Mouse (Mus musculus) ZHBTc4 (cell line): Measurements from ENCODE around the gene Gnmt.

Experiments used
- DNase-seq: peaks from one replicate; pipeline ENCODE4 v3.0.0-alpha.2; 2011; ENCODE audit warnings: low read depth, low spot score

Gene Gnmt

DNA sequence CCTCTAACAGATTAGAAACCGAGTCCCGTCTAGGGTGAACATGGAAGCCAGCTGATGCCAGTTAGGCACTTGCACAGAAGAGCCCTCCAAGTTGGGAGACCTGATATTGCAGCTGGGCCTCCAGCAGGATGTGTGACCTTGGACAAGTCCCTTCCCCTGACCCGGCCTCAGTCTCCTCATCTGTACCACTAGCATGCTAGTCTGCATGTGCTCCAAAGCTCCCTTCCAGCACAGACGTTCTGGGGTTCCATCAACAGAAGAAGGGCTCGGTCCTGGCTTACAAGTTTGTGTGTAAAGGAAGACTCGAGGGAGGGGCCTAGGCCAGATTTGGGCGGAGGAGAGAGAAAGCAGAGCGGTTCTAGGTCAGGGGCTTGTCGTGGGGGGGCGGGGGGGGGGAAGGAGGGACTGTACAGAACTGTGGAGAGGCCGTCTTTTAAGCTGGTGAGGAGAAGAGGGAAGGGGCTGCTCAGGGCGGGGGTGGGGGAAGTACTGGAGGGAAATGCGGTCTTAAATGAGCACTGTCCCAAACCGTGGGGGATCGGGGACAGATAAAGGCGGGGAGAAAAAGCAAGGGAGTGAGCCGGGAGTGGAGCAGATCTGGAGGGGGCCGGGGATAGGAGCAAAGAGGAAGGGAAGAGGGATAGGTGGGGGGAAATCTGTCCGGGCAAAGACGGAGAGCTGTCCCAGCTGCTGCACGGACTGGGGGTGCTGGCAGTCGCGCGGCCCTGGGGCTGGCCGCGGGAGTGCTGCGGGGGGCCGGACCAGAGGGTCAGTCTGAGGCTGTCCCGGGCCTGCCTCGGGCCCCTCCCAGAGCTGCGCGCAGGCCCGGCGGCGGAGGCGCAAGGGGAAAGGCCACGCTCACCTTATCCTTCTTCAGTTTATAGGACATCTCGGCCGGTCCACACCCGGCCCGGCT lies 24.7 kb downstream of the Gnmt start:
- peak; percentile 56 for DNase-seq

- DNase-seq, result no peak
Observed at GRCm38 (mm10) chr17:46702506-46702905, 26.5 kb downstream of the Gnmt start.

DNA sequence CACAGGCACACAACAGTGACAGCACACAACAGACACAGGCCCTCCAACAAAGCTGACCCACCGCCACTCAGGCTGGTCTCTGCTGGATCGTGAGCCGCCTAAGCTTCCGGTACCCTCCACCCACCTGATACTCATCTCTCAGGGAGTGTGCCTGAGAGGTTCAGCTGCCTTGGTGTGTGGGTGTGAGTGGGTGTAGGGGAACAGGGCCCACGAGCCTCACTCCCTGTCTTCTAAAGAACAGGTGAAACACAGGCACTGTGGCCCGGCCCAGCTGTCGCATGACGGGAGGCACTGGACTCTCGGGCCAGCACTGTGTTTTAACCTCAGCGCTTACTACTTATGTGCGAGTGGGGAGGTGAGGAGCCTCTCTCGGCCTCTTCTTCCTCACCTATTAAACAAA lies 26.9 kb downstream of the Gnmt start:
- DNase-seq, result no peak

- no peak for DNase-seq
Observed at GRCm38 (mm10) chr17:46701489-46701888, 27.5 kb downstream of the Gnmt start.

GRCm38 (mm10) chr17:46699912-46700311 lies 29.1 kb downstream of the Gnmt start:
- no peak for DNase-seq

DNA sequence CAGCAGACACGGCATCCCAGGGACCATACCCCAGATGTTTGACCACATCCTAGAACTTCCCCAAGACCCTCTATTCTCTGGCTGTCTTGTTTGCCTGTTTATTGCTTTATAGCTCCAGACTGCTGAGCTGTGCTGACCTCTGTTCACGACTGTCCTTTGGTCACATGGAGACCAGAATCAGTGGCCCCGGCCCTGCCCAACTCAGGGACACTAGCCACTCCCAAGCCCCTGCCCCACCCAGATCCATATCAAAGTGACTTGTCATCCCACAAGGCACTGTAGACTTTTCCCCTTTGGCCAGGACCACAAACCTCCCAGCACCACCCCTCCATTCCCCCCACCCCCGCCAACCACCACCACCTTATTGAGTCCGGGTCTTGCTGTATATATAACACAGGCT lies 29.7 kb downstream of the Gnmt start:
- DNase-seq, result no peak

GRCm38 (mm10) chr17:46698515-46698914 lies 30.5 kb downstream of the Gnmt start:
- DNase-seq, result no peak

DNA sequence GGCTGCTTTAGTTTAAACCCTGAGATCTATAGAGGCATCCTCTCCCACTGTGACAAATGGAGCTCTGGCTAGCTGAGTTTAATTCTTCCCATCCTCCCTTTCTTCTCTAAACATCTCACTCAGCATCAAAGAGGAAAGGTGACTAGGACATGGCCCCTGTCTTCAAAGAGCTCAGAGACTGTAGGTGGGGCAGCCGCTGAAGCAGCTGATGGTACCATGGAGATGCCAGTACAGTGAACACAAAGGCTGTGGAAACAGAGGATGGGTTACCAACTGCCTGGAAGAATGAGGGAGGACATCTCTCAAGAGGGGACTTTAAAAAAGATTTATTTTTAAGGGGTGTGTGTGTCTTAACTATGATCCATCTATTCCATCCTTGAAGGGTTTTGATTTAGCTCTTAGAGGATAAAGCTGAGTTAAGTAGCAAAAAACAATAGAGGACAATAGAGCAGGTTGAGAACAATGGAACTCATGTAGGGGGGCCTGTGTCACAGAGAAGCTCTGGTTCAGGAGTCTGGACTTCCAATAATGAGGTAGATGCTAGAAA lies 34.4 kb downstream of the Gnmt start:
- peak; percentile 54 for DNase-seq

DNA sequence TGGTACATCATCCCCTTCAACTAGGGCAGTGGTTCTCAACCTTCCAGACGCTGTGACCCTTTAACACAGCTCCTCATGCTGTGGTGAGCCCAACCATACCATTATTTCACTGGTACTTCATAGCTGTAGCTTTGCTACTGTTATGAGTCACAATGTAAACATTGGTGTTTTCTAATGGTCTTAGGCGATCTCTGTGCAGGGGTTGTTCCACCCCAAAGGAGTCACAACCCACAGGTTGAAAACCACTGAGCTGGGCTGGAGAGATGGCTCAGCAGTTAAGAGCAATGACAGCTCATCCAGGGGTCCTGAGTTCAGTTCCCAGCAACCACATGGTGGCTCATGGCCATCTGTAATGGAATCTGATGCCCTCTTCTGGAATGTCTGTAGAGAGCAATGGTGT lies 37.6 kb downstream of the Gnmt start:
- no peak for DNase-seq

DNA sequence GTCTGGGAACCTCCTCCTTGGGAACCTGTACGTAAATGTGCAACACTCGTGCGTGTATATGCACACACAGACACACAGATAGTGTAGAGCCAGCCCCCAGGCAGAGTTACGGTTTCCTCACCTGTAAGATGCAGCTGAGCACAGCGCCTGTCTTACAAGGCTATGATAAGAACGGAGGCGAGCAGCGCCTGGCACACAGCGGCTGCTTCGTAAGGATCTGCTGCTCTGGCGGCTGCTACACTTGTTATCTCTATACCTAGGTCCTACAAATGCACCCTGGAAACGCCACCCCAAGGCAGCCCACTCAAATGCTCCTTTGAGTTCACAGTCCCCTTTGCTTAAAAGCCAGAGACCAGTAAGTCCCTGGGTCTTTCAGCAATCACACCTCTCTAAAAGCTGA lies 38.3 kb downstream of the Gnmt start:
- DNase-seq, result no peak

GRCm38 (mm10) chr17:46685913-46686312 lies 43.1 kb downstream of the Gnmt start:
- DNase-seq, result no peak

DNA sequence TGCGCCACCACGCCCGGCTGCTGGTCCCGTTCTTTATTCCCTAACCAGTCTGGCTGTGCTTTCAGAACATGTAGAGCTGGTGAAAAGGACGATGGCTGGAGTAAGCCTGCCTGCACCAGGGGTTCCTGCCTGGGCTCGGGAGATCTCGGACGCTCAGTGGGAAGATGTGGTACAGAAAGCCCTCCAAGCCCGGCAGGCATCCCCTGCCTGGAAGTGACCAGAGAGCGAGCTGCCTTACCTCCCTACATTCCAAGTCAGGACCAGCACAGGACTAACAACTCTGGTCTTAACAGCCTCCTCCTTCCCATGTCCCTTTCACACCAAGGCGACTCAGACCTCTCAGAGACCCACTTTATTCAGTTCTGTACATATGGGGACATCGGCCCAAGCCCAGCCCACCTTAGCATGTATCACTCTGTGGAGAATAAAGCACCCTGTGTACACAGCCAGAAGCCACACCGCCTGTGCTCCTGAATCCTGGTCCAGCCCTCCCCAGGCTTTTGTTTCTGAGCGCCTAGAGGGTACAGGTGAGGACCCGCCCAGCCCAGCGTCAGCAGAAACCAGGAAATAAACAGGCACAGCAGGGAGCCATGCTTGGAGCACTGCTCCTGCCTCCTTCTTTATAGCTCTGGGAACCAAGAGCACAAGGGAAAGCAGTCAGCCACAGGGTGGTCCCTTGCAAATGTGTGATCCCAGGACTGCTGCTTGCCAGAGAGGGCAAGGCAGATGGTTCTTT lies 46.1 kb downstream of the Gnmt start:
- peak; percentile 96 for DNase-seq

DNA sequence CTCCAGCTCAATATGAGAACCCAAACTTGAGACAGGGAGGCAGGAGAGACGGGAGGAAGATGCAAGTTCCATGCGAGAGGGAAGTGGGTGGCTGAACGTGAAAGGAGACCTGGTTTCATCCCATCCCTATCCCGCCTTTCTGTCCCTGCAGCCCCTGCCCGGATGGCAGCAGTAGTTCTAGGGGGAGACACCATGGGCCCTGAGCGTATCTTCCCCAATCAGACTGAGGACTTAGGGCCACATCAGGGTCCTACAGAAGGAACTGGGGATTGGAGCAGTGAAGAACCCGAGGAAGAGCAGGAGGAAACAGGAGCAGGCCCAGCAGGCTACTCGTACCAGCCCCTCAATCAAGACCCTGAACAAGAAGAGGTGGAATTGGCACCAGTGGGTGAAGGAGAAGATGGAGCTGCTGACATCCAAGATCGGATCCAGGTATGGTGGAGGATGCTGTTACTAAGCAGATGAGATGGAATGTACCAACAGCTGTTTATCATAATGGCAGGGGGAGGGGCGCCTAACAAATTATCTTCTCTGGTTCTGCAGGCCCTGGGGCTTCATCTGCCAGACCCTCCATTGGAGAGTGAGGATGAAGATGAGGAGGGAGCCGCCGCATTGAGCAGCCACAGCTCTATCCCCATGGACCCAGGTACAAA lies 47.4 kb downstream of the Gnmt start:
- no peak for DNase-seq

DNA sequence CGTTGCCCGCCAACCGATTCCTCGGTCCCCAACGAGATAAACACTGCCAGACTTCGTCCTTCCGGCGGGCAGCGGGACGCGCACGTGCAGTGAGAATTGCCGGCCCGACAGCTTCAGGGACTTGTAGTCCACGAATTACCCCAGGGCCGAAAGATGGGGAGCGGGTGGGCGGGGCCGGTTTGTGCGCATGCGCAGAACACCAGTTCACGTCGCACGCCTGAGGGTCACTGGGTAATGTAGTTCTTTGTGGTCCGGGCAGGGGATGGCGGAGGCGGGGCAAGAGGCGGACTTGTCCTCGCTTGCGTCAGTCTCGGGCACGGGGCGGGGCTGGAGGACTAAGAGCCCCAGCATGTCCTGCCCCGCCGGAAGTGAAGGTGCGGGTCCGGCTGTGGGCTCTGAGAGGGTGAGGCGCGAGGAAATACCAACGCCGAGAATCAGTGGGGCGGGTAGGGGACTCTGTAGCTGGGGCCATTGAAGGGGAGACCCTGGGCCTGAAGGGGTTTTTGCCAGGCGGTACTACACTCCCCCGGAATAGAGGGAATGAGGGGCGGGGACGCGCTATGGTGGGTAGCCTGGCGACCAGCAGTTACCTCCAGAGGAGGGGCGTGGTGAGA lies 48.1 kb downstream of the Gnmt start, which contains the start of gene Klhdc3:
Gene Klhdc3, minus strand, starts transcription at position 155 of the 614 bp plus-strand sequence.
- DNase-seq, result peak; percentile 99

DNA sequence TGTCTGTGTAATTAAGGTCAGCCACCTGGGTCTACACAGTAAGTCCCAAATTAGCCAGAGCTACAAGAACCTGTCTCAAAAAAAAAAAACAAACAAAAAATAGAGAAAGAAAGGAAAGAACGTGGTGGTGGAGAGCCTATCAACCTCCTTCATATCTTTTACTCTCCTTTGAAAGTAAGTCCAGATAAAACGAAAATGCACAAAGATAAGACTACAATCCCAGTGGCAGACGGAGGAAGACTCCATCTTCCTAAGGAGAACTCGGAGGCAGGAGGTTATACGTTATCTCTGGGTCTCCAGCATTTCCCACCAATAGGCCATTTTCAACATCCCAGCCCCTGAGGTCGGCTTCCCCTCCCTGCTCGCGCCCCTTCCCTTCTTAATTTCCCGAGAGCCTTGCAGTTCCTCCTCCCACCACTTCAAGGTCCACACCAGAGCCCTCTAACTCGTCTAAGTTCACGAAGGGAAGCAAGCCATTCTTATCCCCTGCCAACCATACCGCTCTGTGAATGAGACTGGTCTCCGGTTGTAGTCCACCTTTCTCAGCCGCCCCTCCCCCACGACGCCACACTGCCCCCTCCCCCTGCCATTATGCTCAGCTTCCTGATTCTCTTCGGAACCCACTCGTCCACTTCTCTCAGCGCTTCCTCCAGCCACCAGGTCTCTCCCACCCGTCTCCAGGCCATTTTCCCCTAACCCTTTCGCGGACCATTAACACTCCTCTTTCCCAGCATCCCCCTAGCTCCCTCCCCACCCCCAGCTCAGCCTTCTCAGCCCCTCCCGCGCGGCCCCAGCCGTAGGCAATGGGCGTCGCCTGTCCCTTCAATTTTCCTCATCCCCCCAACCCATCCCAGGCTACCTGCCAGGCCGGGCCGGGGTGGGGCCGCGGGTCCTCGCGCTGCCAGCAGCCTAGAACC lies 48.9 kb downstream of the Gnmt start:
- peak; percentile 81 for DNase-seq

DNA sequence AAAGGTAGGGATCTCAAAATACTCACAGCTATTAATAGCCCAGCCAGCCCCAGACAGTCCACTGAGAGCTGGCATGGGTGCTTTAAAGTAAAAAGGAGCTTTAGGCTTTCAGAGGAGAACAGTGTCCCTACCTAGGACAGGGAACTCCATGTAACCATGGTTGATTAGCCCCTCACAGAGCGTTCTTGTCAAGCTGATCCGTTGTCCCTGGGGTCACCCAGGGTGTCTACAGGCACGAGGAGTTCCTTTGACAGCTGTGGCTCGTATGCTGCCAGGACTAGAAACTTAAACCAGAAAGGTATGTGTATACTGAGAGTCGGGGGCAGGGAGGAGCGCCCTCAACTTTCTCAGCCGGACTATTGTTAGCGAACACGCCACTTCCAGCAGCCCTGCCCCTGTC lies 50.1 kb downstream of the Gnmt start:
- no peak for DNase-seq

GRCm38 (mm10) chr17:46678416-46678815 lies 50.6 kb downstream of the Gnmt start, which contains the start of gene Mea1:
Mea1 (plus strand) TSS chr17:46678793.
- DNase-seq, result no peak
